Mouse (Mus musculus) CH12.LX (cell line): ENCODE data around the gene Ovca2.

Source experiments
- CTCF ChIP-seq, 2 experiments: IDR thresholded peaks in 1 of 2; conservative IDR thresholded peaks in 1 of 2; 2 replicates each; pipeline ENCODE4 v1.5.1; 2011 to 2012; ENCODE audit warnings: low read depth in 2 of 2, low read length in 2 of 2, improper control_type of control experiment in 1 of 2, inconsistent platforms in 1 of 2, mild to moderate bottlenecking in 1 of 2, moderate library complexity in 1 of 2
- HCFC1 ChIP-seq: IDR thresholded peaks from 2 replicates; pipeline ENCODE4 v1.6.1; 2012; ENCODE audit warnings: low read depth, mild to moderate bottlenecking, inconsistent platforms, low read length, improper control_type of control experiment
- MAFK ChIP-seq: IDR thresholded peaks from 2 replicates; pipeline ENCODE4 v1.6.1; 2011; ENCODE audit warnings: low read length, improper control_type of control experiment; ENCODE audit not compliant: insufficient replicate concordance
- PAX5 ChIP-seq: IDR thresholded peaks from 2 replicates; pipeline ENCODE4 v1.6.1; 2012; ENCODE audit warnings: low read length, inconsistent platforms, mixed read lengths
- POLR2A ChIP-seq: IDR thresholded peaks from 2 replicates; pipeline ENCODE4 v1.6.1; 2011; ENCODE audit warnings: low read depth, mild to moderate bottlenecking, improper control_type of control experiment, low read length
- SMC3 ChIP-seq: IDR thresholded peaks from 2 replicates; pipeline ENCODE4 v1.6.1; 2011; ENCODE audit warnings: low read depth, low read length, improper control_type of control experiment
- TCF12 ChIP-seq: IDR thresholded peaks from 2 replicates; pipeline ENCODE4 v1.6.1; 2014; ENCODE audit warnings: low read depth, mild to moderate bottlenecking, inconsistent platforms, low read length, improper control_type of control experiment
- UBTF ChIP-seq: IDR thresholded peaks from 2 replicates; pipeline ENCODE4 v1.6.1; 2012; ENCODE audit warnings: low read depth, mild to moderate bottlenecking, inconsistent platforms, low read length, improper control_type of control experiment, moderate library complexity
- ZC3H11A ChIP-seq: IDR thresholded peaks from 2 replicates; pipeline ENCODE4 v1.6.1; 2012; ENCODE audit warnings: low read depth, mild to moderate bottlenecking, inconsistent platforms, low read length, improper control_type of control experiment
- ZKSCAN1 ChIP-seq: IDR thresholded peaks from 2 replicates; pipeline ENCODE4 v1.6.1; 2012; ENCODE audit warnings: low read depth, inconsistent platforms, low read length, improper control_type of control experiment, borderline replicate concordance

DNA sequence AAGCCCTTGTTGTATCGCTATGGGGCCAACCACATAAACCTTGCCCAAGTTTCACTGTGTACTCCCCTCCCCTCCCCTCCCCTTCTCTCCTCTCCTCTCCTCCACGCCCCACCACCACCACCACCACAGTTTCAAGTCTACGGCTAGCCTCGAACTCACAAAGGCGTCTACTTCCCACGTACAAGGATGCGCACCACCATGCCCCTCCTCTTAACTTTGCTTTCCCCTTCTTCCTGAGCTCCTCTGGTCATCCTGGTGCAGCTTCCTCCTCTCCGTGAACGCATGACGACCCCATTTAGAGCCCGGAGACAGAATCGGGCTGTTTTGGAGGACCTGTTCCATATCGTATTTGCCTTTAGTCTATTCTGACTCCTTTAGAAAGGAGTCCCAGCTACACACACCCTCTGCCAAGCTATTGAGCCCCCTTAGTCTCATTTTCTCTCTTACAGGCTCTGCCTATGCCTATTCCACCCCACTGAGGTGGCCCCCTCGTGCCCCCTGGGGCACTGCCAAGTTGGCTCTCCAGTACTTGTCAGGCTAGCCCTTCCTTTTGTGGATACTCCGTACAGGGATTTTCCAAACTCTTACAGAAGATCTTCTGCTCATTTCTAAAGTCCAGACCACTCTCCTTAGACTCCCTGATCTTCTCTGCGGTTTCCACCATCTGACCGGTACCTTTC lies 7.3 kb downstream of the Ovca2 start:
- TF ChIP-seq TCF12: no peak
- no peak for TF ChIP-seq CTCF (conservative IDR thresholded peaks at IDR 0.05 in 1 of 2, IDR thresholded peaks at IDR 0.05 in 1 of 2; ENCODE audit: low read depth in 2 of 2, low read length in 2 of 2)
- TF ChIP-seq ZC3H11A: no peak
- TF ChIP-seq MAFK: no peak
- TF ChIP-seq HCFC1: no peak
- no peak for TF ChIP-seq POLR2A
- no peak for TF ChIP-seq ZKSCAN1
- TF ChIP-seq SMC3: no peak
- no peak for TF ChIP-seq PAX5
- TF ChIP-seq UBTF: no peak
